Mouse (Mus musculus) retina, adult 2 months (tissue): ENCODE data around the gene Tm9sf3.

Experiments used
- DNase-seq: peaks from one replicate; pipeline ENCODE4 v3.0.0-alpha.2; 2012; ENCODE audit warnings: low read depth, low spot score

The Tm9sf3 gene

DNA sequence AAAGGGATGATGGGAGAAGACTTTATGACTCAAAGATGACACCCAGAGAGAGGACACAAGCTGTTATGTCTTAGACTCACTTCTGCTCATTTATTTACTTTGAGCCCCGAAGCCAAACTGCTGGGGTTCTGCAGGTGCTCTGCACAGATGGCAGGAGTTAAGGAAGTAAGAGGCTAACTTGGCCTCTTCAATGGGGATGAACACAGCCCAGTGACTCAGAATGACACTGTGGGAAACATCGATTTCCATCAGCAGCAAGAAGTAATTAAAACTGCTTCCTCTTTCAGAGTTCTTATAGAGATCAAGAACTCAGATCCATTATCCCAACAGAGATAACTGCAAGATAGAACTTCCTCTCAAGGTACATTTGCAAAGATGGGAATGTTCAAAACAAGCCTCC is 86.9 kb downstream of the Tm9sf3 start:
- DNase-seq, result no peak

DNA sequence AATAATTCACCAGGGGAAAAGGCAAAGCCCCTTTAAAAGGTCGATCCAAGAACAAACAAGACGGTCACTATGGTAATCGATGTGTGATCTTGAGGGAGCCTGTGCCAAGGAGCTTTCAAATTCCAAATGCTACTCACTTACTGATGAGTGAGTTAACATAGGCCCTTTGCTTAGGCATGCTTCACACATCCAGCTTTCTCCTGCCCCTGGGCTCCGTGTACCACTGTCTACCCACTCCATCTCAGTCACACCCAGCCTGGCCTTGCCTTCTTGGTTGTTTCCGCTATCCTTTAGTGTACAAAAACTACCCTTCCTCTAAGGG is 97.9 kb downstream of the Tm9sf3 start:
- no peak for DNase-seq

DNA sequence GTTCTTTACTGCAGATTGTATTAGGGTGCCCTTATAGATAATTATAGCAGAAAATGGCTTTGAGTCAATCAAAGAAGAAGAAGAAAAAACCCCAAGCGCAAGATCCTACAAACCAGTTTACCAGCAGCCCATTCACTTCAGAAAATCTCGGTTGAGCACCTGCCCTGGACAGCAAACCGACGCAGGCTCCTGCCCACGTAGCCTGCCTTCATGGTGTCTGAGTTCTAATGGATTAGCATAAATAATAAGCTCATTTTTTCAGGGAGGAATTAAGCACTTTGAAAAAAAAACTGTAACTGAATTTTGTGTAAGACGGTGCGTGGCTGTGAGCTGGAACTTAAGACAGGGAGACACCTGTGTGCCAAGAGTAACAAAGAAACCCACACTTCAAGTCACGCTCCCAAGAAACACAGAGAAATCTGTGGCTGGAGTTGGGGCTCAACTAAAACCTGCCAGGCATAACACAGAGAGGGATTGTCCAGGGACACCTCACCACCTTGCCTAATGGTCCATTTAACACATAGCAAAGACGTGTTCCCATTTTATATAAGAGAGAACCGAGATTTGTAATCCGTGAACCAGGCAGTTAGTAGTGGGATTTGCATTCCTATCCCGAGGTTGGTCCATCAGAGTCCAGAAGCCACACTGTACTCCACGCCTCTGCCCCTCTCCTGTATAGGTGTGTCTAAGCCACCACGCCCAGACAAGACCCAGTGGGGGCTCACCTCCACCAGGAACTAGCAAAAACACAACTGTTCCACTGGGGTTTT is 98.5 kb downstream of the Tm9sf3 start:
- no peak for DNase-seq

DNA sequence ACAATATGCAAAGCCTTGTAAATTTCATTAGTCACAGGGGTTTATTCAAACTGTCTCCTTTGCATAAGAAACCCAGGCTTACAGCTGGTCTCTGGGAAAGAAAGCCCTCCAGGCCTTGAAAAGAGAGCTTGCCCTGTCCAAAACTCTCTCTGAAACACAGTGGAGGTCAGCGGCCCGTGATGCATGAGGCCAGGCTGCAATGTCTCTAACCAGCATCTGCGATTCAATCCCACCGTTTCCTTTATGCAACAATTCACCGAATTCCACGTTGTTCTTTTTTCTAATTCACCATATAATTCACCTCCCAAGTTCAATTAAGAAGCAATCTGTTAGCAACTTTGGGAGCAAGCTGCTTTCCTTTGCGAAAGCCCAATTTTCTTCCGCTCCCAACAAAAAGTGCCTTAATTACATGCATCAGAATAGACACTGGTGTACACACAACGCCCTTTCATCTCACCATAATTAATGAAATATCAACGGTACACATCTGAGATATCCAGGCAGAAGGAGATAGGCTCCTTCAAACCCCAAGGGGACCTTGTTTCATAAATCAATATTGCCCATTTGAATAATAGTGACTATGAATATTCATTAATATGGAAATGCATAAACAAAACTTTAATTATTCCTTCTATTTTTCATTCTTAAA is 99.2 kb downstream of the Tm9sf3 start:
- DNase-seq, result no peak
